Mouse (Mus musculus) thymus, adult 2 months (tissue): ENCODE data around the gene Ksr2.

Experiments
- CTCF ChIP-seq: fragments of 200-500 bp; IDR thresholded peaks from 2 replicates; pipeline ENCODE4 v1.5.1; 2012; ENCODE audit warnings: mild to moderate bottlenecking, control low read depth, low read length, moderate library complexity, borderline replicate concordance; ENCODE audit not compliant: control insufficient read depth, poor library complexity, insufficient read depth; ENCODE audit errors: extremely low read depth
- POLR2A ChIP-seq: fragments of 200-500 bp; IDR thresholded peaks from 2 replicates; pipeline ENCODE4 v1.6.1; 2012; ENCODE audit warnings: mild to moderate bottlenecking, low read length, control low read depth, moderate library complexity; ENCODE audit not compliant: control insufficient read depth, poor library complexity, insufficient read depth; ENCODE audit errors: extremely low read depth

- TF ChIP-seq POLR2A (no peak), CTCF (no peak)
Measured at GRCm38 (mm10) chr5:117572428-117572827, 158.6 kb downstream of the Ksr2 start.
